Mouse (Mus musculus): Measurements from ENCODE around the gene Tmem41a.

DNA sequence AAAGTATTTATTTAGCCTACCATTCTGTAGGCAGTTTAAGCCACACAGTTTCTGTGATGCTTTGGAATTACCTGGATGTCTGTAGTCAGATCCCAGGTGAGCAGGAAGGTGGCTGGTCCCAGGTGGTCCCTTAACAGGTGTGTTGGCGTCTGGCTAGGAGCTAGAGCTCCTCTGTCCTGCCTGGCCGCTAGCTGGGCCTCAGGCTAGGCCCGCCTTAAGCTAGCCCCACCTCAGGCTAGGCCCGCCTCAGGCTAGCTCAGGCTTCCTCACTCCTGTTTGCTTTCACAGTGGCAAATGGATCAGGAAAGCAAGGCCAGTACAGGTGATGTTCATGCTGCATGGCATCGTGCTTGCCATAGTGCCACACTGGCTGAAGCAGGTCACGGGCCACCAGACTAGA lies 40.5 kb downstream of the Tmem41a start:
- TF ChIP-seq CTCF (IDR thresholded peaks at IDR 0.05; ENCODE audit: low read depth, low read length) (no peak), GATA1 (IDR thresholded peaks at IDR 0.05; ENCODE audit: borderline replicate concordance, low read length) (no peak), POLR2AphosphoS5 (IDR thresholded peaks at IDR 0.05; ENCODE audit: insufficient replicate concordance, low read depth, low read length) (no peak)
